Mouse (Mus musculus) NIH3T3 (cell line): ENCODE measurements at regions not wholly inside any gene's neighbourhood (a gene's known extent, or its start where the extent isn't known, plus 50 kb on each side); places are given as distances from the start of the nearest gene placed in this dataset.

Source experiments
- DNase-seq: peaks from one replicate; pipeline ENCODE4 v3.0.0-alpha.2; 2012; ENCODE audit warnings: low read depth

GRCm38 (mm10) chr15:96772701-96773100 lies 73.2 kb upstream of the Slc38a2 start:
- no peak for DNase-seq

- no peak for DNase-seq
These were observed 71.3 kb upstream of the Slc38a2 start for GRCm38 (mm10) chr15:96770786-96771185.

- peak; percentile 50 for DNase-seq
These were observed 70.8 kb upstream of the Slc38a2 start for GRCm38 (mm10) chr15:96770299-96770698.

- DNase-seq, result no peak
These were observed 70.2 kb upstream of the Slc38a2 start for GRCm38 (mm10) chr15:96769751-96770150.

DNA sequence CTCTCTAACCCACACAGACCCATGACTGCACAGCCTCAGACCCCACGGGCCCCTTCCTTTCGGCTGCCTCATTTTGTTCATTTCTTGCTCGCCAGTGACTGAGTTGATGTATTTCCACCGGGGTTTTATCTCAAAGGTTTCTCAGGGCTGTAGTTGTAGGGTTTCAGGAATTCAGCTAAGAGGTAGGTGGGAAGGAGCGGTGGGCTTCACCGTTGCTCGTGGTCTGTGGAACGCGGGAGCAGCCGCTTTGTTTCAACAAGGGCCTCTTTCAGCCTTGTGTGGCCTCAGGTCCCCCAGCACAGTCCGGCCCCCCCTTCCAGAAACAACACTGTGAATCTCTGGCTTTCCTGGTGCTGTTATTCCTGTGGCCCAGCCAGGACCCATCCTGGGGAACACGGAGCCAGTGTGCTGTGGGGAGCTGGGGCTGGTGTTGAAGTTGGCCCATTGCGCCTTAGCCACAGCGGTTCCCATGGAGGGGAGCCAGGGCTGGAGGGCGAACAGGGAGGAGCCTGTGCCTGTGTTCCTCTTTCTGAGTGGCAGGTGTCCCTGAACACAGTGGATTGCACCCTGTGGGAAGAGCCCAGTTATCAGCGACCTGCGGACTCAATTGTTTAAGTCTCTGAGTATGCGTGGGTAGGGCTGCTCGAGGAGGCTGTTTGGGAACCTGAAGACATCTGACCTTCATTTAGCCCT lies 68.9 kb upstream of the Slc38a2 start:
- peak; percentile 40 for DNase-seq

- DNase-seq, result no peak
These were observed 67.7 kb upstream of the Slc38a2 start for GRCm38 (mm10) chr15:96767188-96767587.

DNA sequence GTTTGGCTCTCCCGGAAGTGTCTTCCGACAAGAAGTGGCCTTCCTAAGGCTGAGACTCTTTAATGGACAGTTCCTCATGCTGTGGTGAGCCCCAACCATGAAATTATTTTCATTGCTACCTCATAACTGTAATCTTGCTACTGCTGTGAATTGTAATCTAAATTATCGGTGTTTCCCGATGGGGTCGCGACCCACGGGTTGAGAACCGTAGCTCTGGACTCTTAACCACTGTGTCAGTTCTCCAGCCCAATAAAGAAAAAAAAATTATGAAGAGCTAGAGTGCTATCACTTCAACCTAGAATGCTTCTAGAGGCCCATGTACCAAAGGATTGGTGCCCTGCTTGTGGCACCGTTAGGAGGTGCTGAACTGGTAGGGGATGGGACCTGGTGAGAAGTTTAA lies 66.7 kb upstream of the Slc38a2 start:
- DNase-seq, result no peak

- no peak for DNase-seq
These were observed 64.1 kb upstream of the Slc38a2 start for GRCm38 (mm10) chr15:96763611-96764010.

DNA sequence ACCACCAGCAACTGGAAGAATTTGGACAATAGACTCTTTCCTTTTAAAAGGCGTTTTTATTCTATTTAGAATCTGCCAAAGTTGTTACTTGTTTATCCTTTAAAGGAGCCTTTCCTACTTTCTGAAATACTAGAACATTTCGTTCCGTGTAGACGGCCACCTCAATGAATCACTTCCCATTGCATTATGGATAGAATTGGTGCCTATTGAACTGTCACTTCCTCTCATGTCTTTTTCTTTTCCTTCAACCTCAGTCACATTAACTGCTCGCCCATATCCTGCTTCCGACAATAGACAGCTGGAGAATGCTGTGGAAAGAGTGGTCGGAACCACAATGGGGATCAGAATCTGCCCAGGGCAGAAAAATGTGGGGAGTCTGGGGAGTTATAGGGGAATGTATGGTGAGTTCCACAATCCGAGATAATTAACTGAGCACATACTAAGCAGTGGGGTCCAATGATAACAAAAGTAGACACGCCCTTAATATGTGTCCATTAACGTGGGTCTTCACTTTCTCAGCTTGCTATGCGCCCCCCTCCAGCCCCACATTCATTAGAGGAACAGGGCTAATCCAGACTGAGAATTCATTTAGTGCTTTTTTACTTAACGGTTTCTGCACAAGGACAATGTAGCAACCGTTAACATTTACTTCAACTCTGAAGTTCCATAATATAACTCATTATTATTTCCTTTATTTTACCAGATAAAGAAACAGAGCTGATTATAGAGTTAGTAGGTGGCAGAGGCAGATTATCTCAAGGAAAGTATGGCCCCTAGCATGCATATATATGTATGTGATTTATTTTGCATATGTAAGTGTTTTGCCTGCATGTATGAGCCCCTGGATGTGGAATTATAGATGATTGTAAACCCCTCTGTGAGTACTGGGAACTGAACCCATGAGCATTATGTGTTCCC lies 59.8 kb upstream of the Slc38a2 start:
- no peak for DNase-seq

DNA sequence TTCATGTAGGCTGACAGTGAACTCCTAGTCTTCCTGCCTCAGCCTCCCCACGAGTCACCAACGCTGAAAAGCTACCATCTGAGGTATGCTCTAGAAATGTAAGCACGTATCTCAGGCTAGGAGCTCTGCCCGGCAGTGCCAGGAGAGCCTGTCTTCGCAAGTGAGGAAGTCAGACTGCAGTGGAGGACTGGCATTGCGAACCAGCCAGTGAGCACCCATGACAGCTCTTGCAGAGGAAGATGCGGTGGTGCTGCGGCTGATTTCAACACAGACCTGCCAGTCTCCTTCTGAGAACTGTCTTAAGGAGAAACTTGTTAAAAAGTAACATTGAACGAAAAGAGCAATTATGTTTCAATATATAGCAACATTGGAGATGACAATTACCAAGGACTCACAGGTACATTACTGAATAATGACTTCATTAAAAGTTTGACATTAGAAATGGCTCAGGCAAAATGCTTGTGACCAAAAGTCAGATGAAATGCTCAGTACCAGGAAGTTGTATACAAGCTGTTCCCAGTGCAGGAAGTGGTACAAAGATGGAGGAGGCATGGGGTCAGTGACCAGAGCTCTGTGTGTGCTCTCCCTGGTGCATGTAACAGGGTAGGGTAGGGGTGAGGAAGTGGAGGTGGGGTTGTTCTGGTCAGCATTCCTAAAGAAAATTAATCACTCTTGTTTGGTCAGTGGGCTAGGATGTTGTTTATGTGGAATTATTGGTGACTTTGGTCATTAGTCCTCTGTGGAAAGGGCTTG lies 58.1 kb upstream of the Slc38a2 start:
- DNase-seq, result no peak

DNA sequence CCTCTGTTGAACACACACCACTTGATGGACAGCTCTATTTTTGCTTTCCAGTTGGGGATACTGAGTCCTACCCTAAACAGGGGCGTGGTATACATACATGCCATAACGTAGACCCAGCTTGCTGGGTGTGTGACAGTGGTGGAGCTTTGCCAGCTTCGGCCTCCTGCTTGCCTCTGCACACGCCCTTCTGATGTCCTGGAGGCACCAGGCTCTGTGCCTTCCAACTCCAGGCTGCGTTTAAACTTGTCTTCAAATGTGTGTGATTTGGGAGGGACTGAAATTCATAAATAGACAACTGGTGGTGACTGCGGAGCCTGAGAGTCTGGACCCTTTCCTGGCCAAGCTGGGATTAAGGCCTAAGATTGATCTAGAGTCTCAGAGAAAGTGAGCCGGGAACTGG lies 56.9 kb upstream of the Slc38a2 start:
- no peak for DNase-seq

DNA sequence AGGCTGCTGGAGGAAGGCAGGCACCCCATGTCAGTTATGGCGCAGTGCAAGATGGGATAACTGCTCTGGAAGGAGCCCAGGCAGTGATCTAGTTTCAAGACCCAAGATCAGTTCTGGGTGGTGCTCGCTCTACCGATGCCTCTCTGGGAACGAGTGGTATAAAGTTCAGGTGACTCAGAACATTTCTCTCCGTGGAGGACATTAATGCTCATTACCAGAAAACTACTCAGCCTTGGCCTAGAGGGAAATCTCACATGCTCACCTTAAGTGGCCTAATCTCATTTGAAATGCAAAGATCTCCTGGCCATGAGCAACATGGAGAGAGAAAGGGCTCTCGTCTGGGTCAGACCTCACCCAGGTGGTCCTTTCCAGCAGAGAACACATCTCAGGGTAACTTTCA lies 56.4 kb upstream of the Slc38a2 start:
- DNase-seq, result no peak

GRCm38 (mm10) chr15:96755322-96755942 lies 55.9 kb upstream of the Slc38a2 start:
- no peak for DNase-seq

DNA sequence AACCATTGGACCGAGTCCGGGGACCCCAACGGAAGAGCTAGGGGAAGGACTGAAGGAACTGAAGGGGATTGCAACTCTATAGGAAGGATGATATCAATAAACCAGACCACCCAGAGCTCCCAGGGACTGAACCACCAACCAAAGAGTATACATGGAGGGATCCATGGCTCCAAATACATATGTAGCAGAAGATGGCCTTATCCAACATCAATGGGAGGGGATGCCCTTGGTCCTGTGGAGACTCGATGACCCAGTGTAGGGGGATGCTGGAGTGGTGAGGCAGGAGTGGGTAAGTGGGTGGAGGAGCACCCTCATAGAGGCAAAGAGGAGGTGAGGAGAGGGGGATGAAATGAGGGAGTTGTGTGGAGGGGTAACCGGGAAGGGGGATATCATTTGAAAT lies 54.5 kb upstream of the Slc38a2 start:
- DNase-seq, result no peak

- no peak for DNase-seq
These were observed 53.2 kb upstream of the Slc38a2 start for GRCm38 (mm10) chr15:96752719-96753118.

DNA sequence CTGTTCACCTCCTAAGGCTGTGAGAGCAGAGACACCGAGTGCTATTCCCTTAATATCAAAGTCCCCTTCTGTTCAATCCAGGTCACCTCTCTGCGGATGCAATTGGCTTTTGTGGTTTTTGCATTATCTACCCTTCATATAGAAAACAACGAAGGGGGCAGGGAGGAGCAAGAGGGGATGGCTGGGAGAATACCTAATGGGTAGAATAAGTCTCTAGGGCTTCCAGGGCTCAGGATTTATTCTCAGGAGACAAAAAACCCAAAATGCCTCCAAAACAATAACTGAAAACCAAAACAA lies 52.5 kb upstream of the Slc38a2 start:
- no peak for DNase-seq

GRCm38 (mm10) chr15:96751243-96752061 lies 51.9 kb upstream of the Slc38a2 start:
- no peak for DNase-seq

DNA sequence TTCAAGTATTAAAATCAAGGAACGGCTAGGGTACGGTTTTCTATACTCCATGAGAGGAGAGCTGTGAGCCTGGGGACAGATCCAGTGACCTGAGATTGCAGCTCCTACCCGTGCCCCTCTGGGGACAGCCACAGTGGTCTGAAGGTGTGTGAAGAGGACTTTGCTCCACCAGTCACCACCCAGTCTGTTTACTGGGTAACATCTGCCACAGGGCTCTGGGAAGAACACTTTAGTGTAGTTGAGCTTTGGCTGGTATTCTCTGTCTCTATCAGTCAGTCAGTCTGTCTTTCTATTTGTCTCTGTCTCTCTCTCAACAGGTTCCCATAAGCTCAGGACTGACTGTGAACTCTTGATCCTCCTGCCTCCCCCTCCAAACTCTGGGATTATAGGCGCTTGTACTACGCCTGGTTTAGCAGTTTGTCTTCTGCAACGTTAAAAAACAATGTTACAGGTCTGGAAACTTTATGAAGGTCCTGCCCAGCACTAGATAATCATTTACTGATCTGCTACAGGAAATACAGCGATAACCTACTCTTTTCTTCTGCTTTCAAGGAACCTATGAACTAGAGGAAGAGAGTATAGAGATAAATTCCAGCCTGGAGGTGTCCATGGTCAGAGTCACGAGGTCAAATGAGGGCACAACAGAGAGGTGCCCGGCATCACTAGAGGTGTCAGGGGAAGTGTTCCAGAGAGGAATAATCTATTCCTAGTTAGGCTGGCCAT lies 50.2 kb upstream of the Slc38a2 start:
- no peak for DNase-seq
